ENCODE assay signal across 21 mouse cellular contexts in genomic region chr16:84784966-84785365, GRCm38 (mm10). TPM values are rescaled to one million over a fixed set of nuclear protein-coding genes. Genes with fewer than 3 reads are reported as not detected.
DNase-seq lines count a peak whose midpoint lies in the region; ATAC-seq and TF ChIP-seq lines count a peak whose summit lies in the region.
"Had no signal": no experiment of that assay in that cellular context is flagged by ENCODE, and none has a peak within 500 bp of the region (broad histone marks: within the 10 kb centered on the region; RNA-seq: fewer than 3 reads in every experiment).

No protein-coding gene starts in this region.

- in situ Hi-C loops in ES-E14 (cut with MboI; ENCODE audit: low sequenced_read_pairs in 2 of 2, unreplicated experiment in 2 of 2) = no loop called here

- H3K27me3 ChIP-seq in forebrain, embryonic 11.5 days (ENCODE audit: control insufficient read depth, insufficient read depth, low read length) = no peaks in the 10 kb centered on the region
- H3K27me3 ChIP-seq in forebrain, postnatal 0 days (ENCODE audit: insufficient read depth, low read length) = no peaks in the 10 kb centered on the region
- no peaks in the 10 kb centered on the region for H3K27me3 ChIP-seq in midbrain, embryonic 11.5 days (ENCODE audit: control insufficient read depth, insufficient read depth, low read length)
- no peaks in the 10 kb centered on the region for H3K27me3 ChIP-seq in midbrain, embryonic 14.5 days (ENCODE audit: control insufficient read depth, insufficient read depth, low read length)
- H3K27me3 ChIP-seq in myocyte (ENCODE audit: control insufficient read depth, insufficient read depth, insufficient read length) = no peaks in the 10 kb centered on the region
- H3K27me3 ChIP-seq: embryonic facial prominence, embryonic 13.5 days; forebrain, embryonic 13.5 days; heart, embryonic 13.5 days; hindbrain, embryonic 12.5 days had no signal

- H3K36me3 ChIP-seq in forebrain, embryonic 11.5 days (ENCODE audit: control insufficient read depth, insufficient read depth, low read length) = no peaks in the 10 kb centered on the region; the same call in 1 of the 2 replicates
- no peaks in the 10 kb centered on the region for H3K36me3 ChIP-seq in forebrain, postnatal 0 days (ENCODE audit: insufficient read depth)
- H3K36me3 ChIP-seq in midbrain, embryonic 11.5 days (ENCODE audit: control insufficient read depth, insufficient read depth, low read length) = no peaks in the 10 kb centered on the region
- no peaks in the 10 kb centered on the region for H3K36me3 ChIP-seq in midbrain, embryonic 14.5 days (ENCODE audit: control insufficient read depth, insufficient read depth, low read length)
- H3K36me3 ChIP-seq in ES-E14 (ENCODE audit: control insufficient read depth, insufficient read depth, low read length, poor library complexity, severe bottlenecking) (peaks cover 3% of the 10 kb centered on the region), myocyte (ENCODE audit: control insufficient read depth, insufficient read depth) (peaks cover 4% of the 10 kb centered on the region)
- H3K36me3 ChIP-seq: embryonic facial prominence, embryonic 13.5 days; heart, embryonic 13.5 days; hindbrain, embryonic 12.5 days had no signal

- no peaks in the 10 kb centered on the region for H3K4me1 ChIP-seq in forebrain, embryonic 11.5 days (replicated peaks; ENCODE audit: control insufficient read depth, insufficient read depth, low read length)
- no peaks in the 10 kb centered on the region for H3K4me1 ChIP-seq in forebrain, postnatal 0 days (ENCODE audit: insufficient read depth)
- H3K4me1 ChIP-seq in midbrain, embryonic 11.5 days (ENCODE audit: control insufficient read depth, insufficient read depth, low read length) = peaks cover 6% of the 10 kb centered on the region
- H3K4me1 ChIP-seq in midbrain, embryonic 14.5 days (ENCODE audit: control insufficient read depth, insufficient read depth, low read length) = peaks cover 4% of the 10 kb centered on the region; the same call in 1 of the 2 replicates
- H3K4me1 ChIP-seq in ES-E14 (ENCODE audit: control insufficient read depth in 2 of 2, insufficient read depth in 2 of 2, low read length in 2 of 2, poor library complexity in 1 of 2) = peaks cover 6 to 10% of the 10 kb centered on the region in 2 experiments; a peak in 2 of 4 replicates
- H3K4me1 ChIP-seq: embryonic facial prominence, embryonic 13.5 days; hindbrain, embryonic 12.5 days had no signal

- H3K27ac ChIP-seq in forebrain, embryonic 11.5 days (ENCODE audit: low read depth, low read length) = no peak overlapping the region
- H3K27ac ChIP-seq in forebrain, postnatal 0 days (ENCODE audit: low read depth, low read length) = no peak overlapping the region
- no peak overlapping the region for H3K27ac ChIP-seq in midbrain, embryonic 11.5 days (ENCODE audit: low read depth, low read length)
- H3K27ac ChIP-seq in midbrain, embryonic 14.5 days (replicated peaks; ENCODE audit: low read depth, low read length) = no peak overlapping the region
- peak overlapping the region; percentile 28; the same call in 1 of the 2 replicates for H3K27ac ChIP-seq in ES-E14 (ENCODE audit: insufficient read depth, low read depth, low read length, poor library complexity, severe bottlenecking)
- H3K27ac ChIP-seq: embryonic facial prominence, embryonic 13.5 days; forebrain, embryonic 13.5 days; heart, embryonic 13.5 days; hindbrain, embryonic 12.5 days had no signal

- 10% methylated on average over 7 of the region's 7 CpGs for WGBS in forebrain, embryonic 11.5 days
- WGBS in forebrain, postnatal 0 days = 18% methylated on average over 7 of the region's 7 CpGs
- 9% methylated on average over 7 of the region's 7 CpGs for WGBS in midbrain, embryonic 11.5 days
- WGBS in midbrain, embryonic 14.5 days = 14% methylated on average over 7 of the region's 7 CpGs

- TF ChIP-seq CTCF in forebrain, postnatal 0 days (IDR thresholded peaks at IDR 0.05; ENCODE audit: low read depth) = no peak

- H3K9ac ChIP-seq in forebrain, embryonic 11.5 days (ENCODE audit: low read length) = no peak overlapping the region
- H3K9ac ChIP-seq in forebrain, postnatal 0 days = no peak overlapping the region
- no peak overlapping the region for H3K9ac ChIP-seq in midbrain, embryonic 11.5 days (ENCODE audit: low read length)
- H3K9ac ChIP-seq in midbrain, embryonic 14.5 days (replicated peaks; ENCODE audit: low read length) = no peak overlapping the region
- no peak overlapping the region for H3K9ac ChIP-seq in ES-E14 (ENCODE audit: insufficient read depth, low read depth, low read length, poor library complexity, severe bottlenecking)
- H3K9ac ChIP-seq: embryonic facial prominence, embryonic 13.5 days; forebrain, embryonic 13.5 days; heart, embryonic 13.5 days; hindbrain, embryonic 12.5 days had no signal

- DNase-seq in forebrain, embryonic 11.5 days (ENCODE audit: low spot score) = no peak
- no peak for DNase-seq in forebrain, postnatal 0 days
- no peak for DNase-seq in midbrain, embryonic 11.5 days (ENCODE audit: low spot score, missing footprints)
- DNase-seq in midbrain, embryonic 14.5 days = no peak
- DNase-seq in ES-E14 (ENCODE audit: low read depth, low spot score) = no peak
- no peak for DNase-seq in thymus, postnatal 25 days
- DNase-seq: adrenal gland, postnatal 14 days; B cell, adult 2 months; cerebellum, adult 18-20 months; cerebellum, adult 9-11 months; cerebellum, postnatal 36 days; gastrocnemius, postnatal 10 days; heart, postnatal 36 days had no signal

- TF ChIP-seq POLR2A in myocyte (IDR thresholded peaks at IDR 0.05; ENCODE audit: insufficient read length, low read depth) = no peak

- H3K79me2 ChIP-seq in myocyte (ENCODE audit: control insufficient read depth, insufficient read depth) = peaks cover 59% of the 10 kb centered on the region

- H3K4me3 ChIP-seq in forebrain, embryonic 11.5 days (ENCODE audit: low read depth, low read length) = no peak overlapping the region
- H3K4me3 ChIP-seq in forebrain, postnatal 0 days (ENCODE audit: low read depth, low read length) = no peak overlapping the region
- H3K4me3 ChIP-seq in midbrain, embryonic 11.5 days (ENCODE audit: low read depth, low read length) = no peak overlapping the region
- H3K4me3 ChIP-seq in midbrain, embryonic 14.5 days (replicated peaks; ENCODE audit: low read depth, low read length) = no peak overlapping the region
- H3K4me3 ChIP-seq in ES-E14 (ENCODE audit: insufficient read depth in 1 of 2, low read depth in 1 of 2, low read length in 2 of 2, poor library complexity in 1 of 2, severe bottlenecking in 1 of 2) (no peak overlapping the region), myocyte (no peak overlapping the region)
- H3K4me3 ChIP-seq: embryonic facial prominence, embryonic 13.5 days; forebrain, embryonic 13.5 days; heart, embryonic 13.5 days; hindbrain, embryonic 12.5 days had no signal

- H3K4me2 ChIP-seq in forebrain, embryonic 11.5 days (ENCODE audit: low read depth, low read length, severe bottlenecking) = no peak overlapping the region
- no peak overlapping the region for H3K4me2 ChIP-seq in forebrain, postnatal 0 days (ENCODE audit: low read depth)
- 0 out of 2 replicates have a peak overlapping the region, but pooled peaks have one; percentile 6 for H3K4me2 ChIP-seq in midbrain, embryonic 11.5 days
- H3K4me2 ChIP-seq in midbrain, embryonic 14.5 days (ENCODE audit: low read length) = no peak overlapping the region
- H3K4me2 ChIP-seq in myocyte (ENCODE audit: low read depth) = peak overlapping the region; percentile 68
- H3K4me2 ChIP-seq: embryonic facial prominence, embryonic 13.5 days; forebrain, embryonic 13.5 days; heart, embryonic 13.5 days; hindbrain, embryonic 12.5 days had no signal

- ATAC-seq in forebrain, embryonic 11.5 days (replicated peaks; ENCODE audit: low FRiP score) = peak; percentile 60; the same call in 1 of the 2 replicates
- ATAC-seq in forebrain, postnatal 0 days = no peak
- ATAC-seq in midbrain, embryonic 11.5 days (ENCODE audit: low FRiP score) = peak; percentile 75; the same call in 1 of the 2 replicates
- no peak for ATAC-seq in midbrain, embryonic 14.5 days (ENCODE audit: low FRiP score, low TSS enrichment)
- ATAC-seq: CD4-positive, CD25-positive, alpha-beta regulatory T cell, adult 4 months; forebrain, embryonic 13.5 days; hindbrain, embryonic 16.5 days; inflammation-experienced regulatory T-cells, adult 6 months had no signal

- no peak overlapping the region for H3ac ChIP-seq in myocyte (ENCODE audit: control insufficient read depth, insufficient read length)

- no peaks in the 10 kb centered on the region for H3K9me3 ChIP-seq in forebrain, embryonic 11.5 days (ENCODE audit: control insufficient read depth, low read length)
- no peaks in the 10 kb centered on the region for H3K9me3 ChIP-seq in forebrain, postnatal 0 days (ENCODE audit: low read length)
- H3K9me3 ChIP-seq in midbrain, embryonic 11.5 days (ENCODE audit: control insufficient read depth, low read length) = no peaks in the 10 kb centered on the region
- no peaks in the 10 kb centered on the region for H3K9me3 ChIP-seq in midbrain, embryonic 14.5 days (ENCODE audit: control insufficient read depth, low read length)
- no peaks in the 10 kb centered on the region for H3K9me3 ChIP-seq in ES-E14 (ENCODE audit: control insufficient read depth, insufficient read depth, low read depth, low read length)
- H3K9me3 ChIP-seq: embryonic facial prominence, embryonic 13.5 days; forebrain, embryonic 13.5 days; heart, embryonic 13.5 days; hindbrain, embryonic 12.5 days had no signal

RNA-seq across cellular contexts. Expression of gene Jam2, which starts 11.0 kb away (rescaled TPM):
- polyA plus RNA-seq in forebrain, embryonic 11.5 days (2014; fragmentation: Nextera tagmentation; extraction: Ambion mirVana) = 51.5 and 54.0 TPM in 2 replicates
- total RNA-seq in forebrain, postnatal 0 days (2014; rRNA removed) = 17.4 and 22.4 TPM in 2 replicates
- polyA plus RNA-seq in forebrain, postnatal 0 days (2015; fragmentation: Nextera tagmentation; extraction: Ambion mirVana) = 18.6 and 23.2 TPM in 2 replicates
- polyA plus RNA-seq in midbrain, embryonic 11.5 days (2014; fragmentation: Nextera tagmentation; extraction: Ambion mirVana) = 95.1 and 102 TPM in 2 replicates
- polyA plus RNA-seq in midbrain, embryonic 14.5 days (2014; fragmentation: Nextera tagmentation; extraction: Ambion mirVana) = 25.4 and 37.7 TPM in 2 replicates
- 225 and 328 TPM in 2 replicates for total RNA-seq in ES-E14 (2012; rRNA removed)
- polyA plus RNA-seq in myocyte (2012; fragmentation: generic; extraction: Trizol) = 37.2 TPM

RNA-seq across cellular contexts. Expression of gene Mrpl39, which starts 49.4 kb away (rescaled TPM):
- polyA plus RNA-seq in forebrain, embryonic 11.5 days (2014; fragmentation: Nextera tagmentation; extraction: Ambion mirVana) = 52.2 and 54.2 TPM in 2 replicates
- total RNA-seq in forebrain, postnatal 0 days (2014; rRNA removed) = 37.8 and 74.6 TPM in 2 replicates
- polyA plus RNA-seq in forebrain, postnatal 0 days (2015; fragmentation: Nextera tagmentation; extraction: Ambion mirVana) = 34.5 and 35.4 TPM in 2 replicates
- polyA plus RNA-seq in midbrain, embryonic 11.5 days (2014; fragmentation: Nextera tagmentation; extraction: Ambion mirVana) = 60.2 and 60.4 TPM in 2 replicates
- 34.4 and 43.1 TPM in 2 replicates for polyA plus RNA-seq in midbrain, embryonic 14.5 days (2014; fragmentation: Nextera tagmentation; extraction: Ambion mirVana)
- total RNA-seq in ES-E14 (2012; rRNA removed) = 56.4 and 66.3 TPM in 2 replicates
- polyA plus RNA-seq in myocyte (2012; fragmentation: generic; extraction: Trizol) = 36.6 TPM

RNA-seq across cellular contexts. Expression of gene Gabpa, which starts 49.8 kb away (rescaled TPM):
- polyA plus RNA-seq in forebrain, embryonic 11.5 days (2014; fragmentation: Nextera tagmentation; extraction: Ambion mirVana) = 45.7 and 46.3 TPM in 2 replicates
- 20.7 and 26.8 TPM in 2 replicates for total RNA-seq in forebrain, postnatal 0 days (2014; rRNA removed)
- 7.9 and 10.5 TPM in 2 replicates for polyA plus RNA-seq in forebrain, postnatal 0 days (2015; fragmentation: Nextera tagmentation; extraction: Ambion mirVana)
- 41.2 and 45.1 TPM in 2 replicates for polyA plus RNA-seq in midbrain, embryonic 11.5 days (2014; fragmentation: Nextera tagmentation; extraction: Ambion mirVana)
- 18.4 and 24.9 TPM in 2 replicates for polyA plus RNA-seq in midbrain, embryonic 14.5 days (2014; fragmentation: Nextera tagmentation; extraction: Ambion mirVana)
- 92.3 and 95.5 TPM in 2 replicates for total RNA-seq in ES-E14 (2012; rRNA removed)
- polyA plus RNA-seq in myocyte (2012; fragmentation: generic; extraction: Trizol) = 10.3 TPM

RNA-seq across cellular contexts. Expression of gene Atp5j, which starts 50.5 kb away (rescaled TPM):
- polyA plus RNA-seq in forebrain, embryonic 11.5 days (2014; fragmentation: Nextera tagmentation; extraction: Ambion mirVana) = 744 and 785 TPM in 2 replicates
- 160 and 174 TPM in 2 replicates for total RNA-seq in forebrain, postnatal 0 days (2014; rRNA removed)
- 830 and 1,009 TPM in 2 replicates for polyA plus RNA-seq in forebrain, postnatal 0 days (2015; fragmentation: Nextera tagmentation; extraction: Ambion mirVana)
- 778 and 822 TPM in 2 replicates for polyA plus RNA-seq in midbrain, embryonic 11.5 days (2014; fragmentation: Nextera tagmentation; extraction: Ambion mirVana)
- polyA plus RNA-seq in midbrain, embryonic 14.5 days (2014; fragmentation: Nextera tagmentation; extraction: Ambion mirVana) = 769 and 923 TPM in 2 replicates
- 85.7 and 149 TPM in 2 replicates for total RNA-seq in ES-E14 (2012; rRNA removed)
- polyA plus RNA-seq in myocyte (2012; fragmentation: generic; extraction: Trizol) = 361 TPM

Comparison
In these comparisons a context has a peak if more than half of its experiments do, and no peak if none do; other contexts are left out.
1. ATAC-seq: peak in forebrain, embryonic 11.5 days (single experiment) and midbrain, embryonic 11.5 days (single experiment); none in forebrain, postnatal 0 days (single experiment) and midbrain, embryonic 14.5 days (single experiment).
2. H3K4me2 ChIP-seq: peak in midbrain, embryonic 11.5 days (single experiment) and myocyte (single experiment); none in forebrain, embryonic 11.5 days (single experiment), forebrain, postnatal 0 days (single experiment) and midbrain, embryonic 14.5 days (single experiment).